Mouse (Mus musculus): ENCODE data around the gene Cdca4.

DNA sequence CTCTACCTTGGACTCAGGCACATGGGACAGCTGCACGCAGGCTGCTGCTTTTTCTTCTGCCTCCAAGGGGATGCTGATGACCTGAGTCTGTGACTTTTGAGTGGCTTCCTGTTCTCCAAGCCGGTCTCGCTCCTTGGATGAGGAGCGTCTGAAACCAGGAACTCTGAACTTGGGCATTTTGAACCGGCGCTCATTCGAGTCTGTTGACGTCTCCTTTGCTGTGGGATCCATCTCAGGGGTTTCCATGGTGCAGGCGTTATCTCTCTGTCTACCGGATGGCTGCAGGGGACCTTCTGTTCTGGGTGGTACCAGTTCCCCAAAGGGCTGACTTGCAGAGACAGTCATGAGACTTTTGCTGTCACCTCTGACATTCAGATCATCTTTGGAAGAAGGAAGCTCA is 54.7 kb downstream of the Cdca4 start:
- TF ChIP-seq POLR2A (IDR thresholded peaks at IDR 0.05; ENCODE audit: insufficient read length, low read depth), result no peak
- TF ChIP-seq CEBPB (IDR thresholded peaks at IDR 0.05; ENCODE audit: insufficient read depth, poor library complexity, severe bottlenecking), result no peak
- TF ChIP-seq TCF3 (IDR thresholded peaks at IDR 0.05; ENCODE audit: insufficient read length, low read depth), result no peak
- TF ChIP-seq MAX (IDR thresholded peaks at IDR 0.05; ENCODE audit: low read depth), result no peak
- TF ChIP-seq E2F4 (IDR thresholded peaks at IDR 0.05; ENCODE audit: insufficient read depth), result no peak
- TF ChIP-seq MYOD1 (IDR thresholded peaks at IDR 0.05; ENCODE audit: control insufficient read depth in 1 of 3, insufficient read length in 2 of 3, low read depth in 2 of 3), result no peak

Data from myocyte (in vitro differentiated cells).